Mouse (Mus musculus) c-Kit-positive CD71-negative TER-119-negative erythroid progenitor cells, embryonic 14.5 days (primary cell): ENCODE results near the gene Tns4.

Experiments used
- DNase-seq: peaks from one replicate; pipeline ENCODE4 v3.0.0-alpha.2; 2013; ENCODE audit warnings: low read depth

The Tns4 gene

GRCm38 (mm10) chr11:99045159-99045889, 43.8 kb downstream of the Tns4 start:
- no peak for DNase-seq

GRCm38 (mm10) chr11:99044306-99044705, 44.8 kb downstream of the Tns4 start:
- no peak for DNase-seq

GRCm38 (mm10) chr11:99043632-99044031, 45.5 kb downstream of the Tns4 start:
- no peak for DNase-seq

- no peak for DNase-seq
Measured at GRCm38 (mm10) chr11:99042834-99043431, 46.2 kb downstream of the Tns4 start.

- no peak for DNase-seq
Measured at GRCm38 (mm10) chr11:99041841-99042780, 47.0 kb downstream of the Tns4 start.

- no peak for DNase-seq
Measured at GRCm38 (mm10) chr11:99041051-99041729, 47.9 kb downstream of the Tns4 start, which contains the start of gene Igfbp4. TSS of gene Igfbp4 (plus strand) at chr11:99041244.

GRCm38 (mm10) chr11:99040346-99040974, 48.6 kb downstream of the Tns4 start:
- DNase-seq, result no peak

GRCm38 (mm10) chr11:99039782-99040181, 49.3 kb downstream of the Tns4 start:
- peak; percentile 77 for DNase-seq

GRCm38 (mm10) chr11:99036254-99036653, 52.9 kb downstream of the Tns4 start:
- no peak for DNase-seq

- DNase-seq, result no peak
Measured at GRCm38 (mm10) chr11:99035350-99035749, 53.8 kb downstream of the Tns4 start.

- no peak for DNase-seq
Measured at GRCm38 (mm10) chr11:99026899-99027440, 62.1 kb downstream of the Tns4 start.

GRCm38 (mm10) chr11:99025878-99026277, 63.2 kb downstream of the Tns4 start:
- no peak for DNase-seq

- no peak for DNase-seq
Measured at GRCm38 (mm10) chr11:99024468-99025134, 64.5 kb downstream of the Tns4 start.

GRCm38 (mm10) chr11:99023500-99024467, 65.3 kb downstream of the Tns4 start, which contains the start of gene Top2a:
TSS of gene Top2a (minus strand) at chr11:99024189.
- DNase-seq, result peak; percentile 100

- DNase-seq, result no peak
Measured at GRCm38 (mm10) chr11:99023094-99023493, 66.0 kb downstream of the Tns4 start.

- no peak for DNase-seq
Measured at GRCm38 (mm10) chr11:99022384-99022933, 66.6 kb downstream of the Tns4 start.

- DNase-seq, result no peak
Measured at GRCm38 (mm10) chr11:99019844-99020243, 69.3 kb downstream of the Tns4 start.
